Mouse (Mus musculus) CH12.LX (cell line): ENCODE data around the gene Rcn1. TPM values are rescaled to one million over a fixed set of nuclear protein-coding genes. Genes with fewer than 3 reads are reported as not detected.

Source experiments
- DNase-seq: peaks from one replicate; pipeline ENCODE4 v3.0.0-alpha.2; 2013; ENCODE audit errors: extremely low read depth
- H3K27ac ChIP-seq: 2 replicates; pipeline ENCODE4 v1.5.1; 2012; ENCODE audit warnings: low read depth, mild to moderate bottlenecking, control low read depth, moderate library complexity; ENCODE audit not compliant: insufficient read depth
- H3K27me3 ChIP-seq: replicated peaks from 2 replicates; pipeline ENCODE3; 2012; ENCODE audit warnings: inconsistent platforms
- H3K36me3 ChIP-seq, 2 experiments: replicated peaks in 1 of 2; 2 replicates each; pipeline versions ENCODE3 to v1.6.1; 2012; ENCODE audit warnings: inconsistent platforms in 1 of 2, low read length in 1 of 2, mild to moderate bottlenecking in 1 of 2, mixed read lengths in 1 of 2, moderate library complexity in 1 of 2; ENCODE audit not compliant: control insufficient read depth in 1 of 2, insufficient read depth in 1 of 2
- H3K4me1 ChIP-seq, 2 experiments: 2 replicates each; pipeline ENCODE4 v1.6.1; 2012; ENCODE audit warnings: inconsistent platforms in 1 of 2, moderate library complexity in 1 of 2; ENCODE audit not compliant: insufficient read depth in 2 of 2, control insufficient read depth in 1 of 2
- H3K4me2 ChIP-seq: 2 replicates; pipeline ENCODE4 v1.6.1; 2012; ENCODE audit warnings: low read depth, mild to moderate bottlenecking, control low read depth; ENCODE audit not compliant: poor library complexity, insufficient read depth, severe bottlenecking
- H3K4me3 ChIP-seq, 3 experiments: fragments of 150-350 bp in 1 of 3; sonication (generic) in 1 of 3; replicated peaks in 1 of 3; 2 replicates each; pipeline versions ENCODE3 to v1.5.1; 2011 to 2012; ENCODE audit warnings: low read depth in 2 of 3, low read length in 2 of 3, mild to moderate bottlenecking in 2 of 3, moderate library complexity in 2 of 3, control low read depth in 1 of 3, improper control_type of control experiment in 1 of 3, inconsistent platforms in 1 of 3, mixed read lengths in 1 of 3; ENCODE audit not compliant: poor library complexity in 1 of 3
- H3K79me2 ChIP-seq: replicated peaks from 2 replicates; pipeline ENCODE4 v1.6.1; 2012; ENCODE audit warnings: mild to moderate bottlenecking, moderate library complexity; ENCODE audit not compliant: control insufficient read depth, poor library complexity, insufficient read depth, severe bottlenecking; ENCODE audit errors: extremely low read depth
- H3K9ac ChIP-seq: 2 replicates; pipeline ENCODE4 v1.6.1; 2012; ENCODE audit warnings: low read depth, mild to moderate bottlenecking, control low read depth, moderate library complexity; ENCODE audit not compliant: insufficient read depth
- H3K9me3 ChIP-seq: replicated peaks from 2 replicates; pipeline ENCODE3; 2012; ENCODE audit warnings: low read length, inconsistent platforms, mixed read lengths
- BHLHE40 ChIP-seq: IDR thresholded peaks from 2 replicates; pipeline ENCODE4 v1.6.1; 2011; ENCODE audit warnings: mild to moderate bottlenecking, low read depth, low read length, improper control_type of control experiment
- CHD1 ChIP-seq: IDR thresholded peaks from 2 replicates; pipeline ENCODE4 v1.6.1; 2012; ENCODE audit warnings: low read depth, low read length, improper control_type of control experiment, inconsistent platforms
- CHD2 ChIP-seq: IDR thresholded peaks from 2 replicates; pipeline ENCODE4 v1.6.1; 2011; ENCODE audit warnings: low read length, improper control_type of control experiment
- EP300 ChIP-seq: IDR thresholded peaks from 2 replicates; pipeline ENCODE4 v1.6.1; 2011; ENCODE audit warnings: low read length, improper control_type of control experiment
- ETS1 ChIP-seq: conservative IDR thresholded peaks from 2 replicates; pipeline ENCODE4 v1.6.1; 2012; ENCODE audit warnings: low read depth, mild to moderate bottlenecking, inconsistent platforms, low read length, improper control_type of control experiment, moderate library complexity
- GABPA ChIP-seq: IDR thresholded peaks from 2 replicates; pipeline ENCODE4 v1.6.1; 2012; ENCODE audit warnings: low read depth, low read length, improper control_type of control experiment, inconsistent platforms; ENCODE audit not compliant: insufficient replicate concordance
- HCFC1 ChIP-seq: IDR thresholded peaks from 2 replicates; pipeline ENCODE4 v1.6.1; 2012; ENCODE audit warnings: low read depth, mild to moderate bottlenecking, inconsistent platforms, low read length, improper control_type of control experiment
- IRF4 ChIP-seq: IDR thresholded peaks from 2 replicates; pipeline ENCODE4 v1.6.1; 2014; ENCODE audit warnings: low read depth, mild to moderate bottlenecking, inconsistent platforms, low read length, improper control_type of control experiment
- JUND ChIP-seq: conservative IDR thresholded peaks from 2 replicates; pipeline ENCODE4 v1.6.1; 2011; ENCODE audit warnings: low read depth, low read length, improper control_type of control experiment
- KAT2A ChIP-seq: IDR thresholded peaks from 2 replicates; pipeline ENCODE4 v1.6.1; 2012; ENCODE audit warnings: low read length, improper control_type of control experiment, inconsistent platforms; ENCODE audit not compliant: insufficient replicate concordance
- MEF2A ChIP-seq: IDR thresholded peaks from 2 replicates; pipeline ENCODE4 v1.6.1; 2014; ENCODE audit warnings: low read depth, mild to moderate bottlenecking, inconsistent platforms, low read length, improper control_type of control experiment, borderline replicate concordance
- MXI1 ChIP-seq: IDR thresholded peaks from 2 replicates; pipeline ENCODE4 v1.6.1; 2011; ENCODE audit warnings: mild to moderate bottlenecking, low read depth, low read length, improper control_type of control experiment
- MYC ChIP-seq: IDR thresholded peaks from 2 replicates; pipeline ENCODE4 v1.6.1; 2011; ENCODE audit warnings: low read depth, mild to moderate bottlenecking, improper control_type of control experiment, low read length
- UBTF ChIP-seq: IDR thresholded peaks from 2 replicates; pipeline ENCODE4 v1.6.1; 2012; ENCODE audit warnings: low read depth, mild to moderate bottlenecking, inconsistent platforms, low read length, improper control_type of control experiment, moderate library complexity
- USF1 ChIP-seq: IDR thresholded peaks from 2 replicates; pipeline ENCODE4 v1.6.1; 2014; ENCODE audit warnings: low read depth, mild to moderate bottlenecking, inconsistent platforms, low read length, improper control_type of control experiment
- ZNF384 ChIP-seq: IDR thresholded peaks from 2 replicates; pipeline ENCODE4 v1.6.1; 2012; ENCODE audit warnings: low read depth, low read length, improper control_type of control experiment, inconsistent platforms
- dilution Hi-C: fragments of 300-500 bp; cut with MboI; formaldehyde crosslinking; loops from 2 replicates; pipeline ENCODE4 v1.14.3; 2020; ENCODE audit warnings: low sequenced_read_pairs; ENCODE audit not compliant: extremely low pct_unique_long_range_greater_than_20kb, extremely low pct_ligation_motif_present
- in situ Hi-C: fragments of 300-500 bp; cut with MboI; formaldehyde crosslinking; loops from 3 replicates; pipeline ENCODE4 v1.14.3; 2019; ENCODE audit warnings: low sequenced_read_pairs, low pct_ligation_motif_present, low pct_unique_long_range_greater_than_20kb, mixed read lengths
- polyA plus RNA-seq: library from polyadenylated mRNA; unstranded; fragments of >175 nt; gene quantifications from 2 replicates; pipeline ENCODE4 v1.2.1, GENCODE M21; 2012; ENCODE audit warnings: low read depth; ENCODE audit not compliant: insufficient read length
- total RNA-seq, 2 experiments: library from RNA; depleted of rRNA; stranded (reverse); fragments of 300-350 nt in 1 of 2; fragments of >200 nt in 1 of 2; gene quantifications; 2 replicates each; pipeline ENCODE4 v1.2.3; 2012 to 2014

Rcn1 gene
- total and polyA plus RNA-seq, 3 experiments, result 10.5 to 23.4 (median 22.8) TPM

DNA sequence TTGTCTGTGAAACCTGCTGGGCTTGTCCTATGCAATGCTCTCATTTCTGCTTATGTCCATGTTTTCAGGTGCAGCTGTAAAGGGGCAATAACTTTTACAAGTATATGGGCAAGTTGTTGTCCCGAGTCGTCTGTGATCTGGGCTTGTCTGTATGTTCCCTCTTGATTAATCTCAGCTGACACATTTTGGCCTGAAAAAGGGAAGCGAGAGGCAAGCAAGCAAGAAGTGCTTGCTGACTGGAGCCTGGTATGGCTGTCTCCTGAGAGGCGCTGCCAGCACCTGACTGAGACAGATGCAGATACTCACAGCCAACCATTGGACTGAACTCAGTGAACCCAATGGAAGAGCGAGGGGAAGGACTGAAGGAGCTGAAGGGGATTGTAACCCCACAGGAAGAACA is 18.5 kb upstream of the Rcn1 start:
- in situ Hi-C loops, result no loop called here
- DNase-seq, result peak; percentile 48

GRCm38 (mm10) chr2:105416660-105417348 is 17.7 kb upstream of the Rcn1 start:
- TF ChIP-seq MYC, result 0 out of 2 replicates have a peak, but pooled peaks have one; percentile 23
- TF ChIP-seq HCFC1, result no peak
- no peak overlapping the region for H3K4me3 ChIP-seq
- DNase-seq, result no peak
- dilution Hi-C loops, result no loop called here
- peaks cover 6% of the 10 kb centered on the region for H3K9me3 ChIP-seq
- H3K27me3 ChIP-seq, result no peaks in the 10 kb centered on the region
- H3K4me2 ChIP-seq, result no peak overlapping the region
- H3K79me2 ChIP-seq, result no peaks in the 10 kb centered on the region
- in situ Hi-C loops, result no loop called here
- H3K9ac ChIP-seq, result no peak overlapping the region
- H3K4me1 ChIP-seq, result peaks cover 4 to 28% of the 10 kb centered on the region in 2 experiments
- H3K36me3 ChIP-seq, result no peaks in the 10 kb centered on the region
- no peak overlapping the region for H3K27ac ChIP-seq

More for the DNA sequence above, 18.5 kb upstream of the Rcn1 start:
- H3K36me3 ChIP-seq, result no peaks in the 10 kb centered on the region
- dilution Hi-C loops, result no loop called here
- H3K4me3 ChIP-seq, result no peak overlapping the region
- H3K9ac ChIP-seq, result no peak overlapping the region
- no peak overlapping the region for H3K4me2 ChIP-seq
- H3K4me1 ChIP-seq, result peaks cover 4 to 28% of the 10 kb centered on the region in 2 experiments
- no peak overlapping the region for H3K27ac ChIP-seq
- no peaks in the 10 kb centered on the region for H3K79me2 ChIP-seq
- H3K9me3 ChIP-seq, result peaks cover 6% of the 10 kb centered on the region
- TF ChIP-seq IRF4, result peak; percentile 51
- TF ChIP-seq UBTF, result no peak
- peak; percentile 25; the same call in 1 of the 2 replicates for TF ChIP-seq ETS1
- peak; percentile 60 for TF ChIP-seq BHLHE40
- peak; percentile 43 for TF ChIP-seq EP300
- TF ChIP-seq GABPA, result no peak
- H3K27me3 ChIP-seq, result no peaks in the 10 kb centered on the region

DNA sequence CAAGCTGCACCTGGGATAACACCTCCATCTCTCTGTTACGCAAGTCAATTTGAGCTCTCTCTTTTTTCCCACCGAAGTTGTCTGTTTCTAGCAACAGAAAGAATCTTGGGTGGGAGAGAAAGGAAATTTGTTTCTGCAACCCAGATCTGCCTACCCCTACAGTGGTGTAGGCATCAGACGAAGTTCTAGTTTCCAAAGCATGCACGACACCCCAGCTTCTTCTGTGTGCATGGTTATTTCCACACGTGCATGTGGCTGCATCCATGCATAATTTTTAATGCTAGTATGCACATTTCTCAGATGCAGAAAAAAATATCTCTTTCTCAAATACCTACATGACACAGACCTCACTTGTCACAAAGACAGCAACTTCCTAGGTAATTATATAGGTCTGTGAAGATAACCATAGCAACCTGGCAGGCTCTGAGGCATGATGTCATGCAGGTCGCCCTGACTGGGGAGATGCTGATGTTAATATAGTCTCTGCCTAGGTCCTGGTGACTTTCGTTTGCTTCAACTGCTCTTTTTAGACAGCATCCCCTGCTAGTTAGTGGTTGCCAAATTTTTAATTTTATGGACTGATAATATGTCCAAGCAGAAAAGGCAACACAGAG is 17.0 kb upstream of the Rcn1 start:
- Histone ChIP-seq H3K4me1 (peaks cover 4 to 28% of the 10 kb centered on the region in 2 experiments), H3K9me3 (peaks cover 6% of the 10 kb centered on the region), H3K36me3 (no peaks in the 10 kb centered on the region), H3K27ac (no peak overlapping the region), H3K27me3 (no peaks in the 10 kb centered on the region), H3K9ac (no peak overlapping the region), H3K79me2 (no peaks in the 10 kb centered on the region), H3K4me2 (no peak overlapping the region), H3K4me3 (no peak overlapping the region)
- no peak for DNase-seq
- dilution Hi-C loops (no loop called here), in situ Hi-C loops (no loop called here)
- TF ChIP-seq CHD1, result no peak
- no peak for TF ChIP-seq JUND
- no peak for TF ChIP-seq MEF2A
- TF ChIP-seq CHD2, result no peak
- no peak for TF ChIP-seq MYC
- no peak for TF ChIP-seq ZNF384
- TF ChIP-seq KAT2A, result no peak
- no peak for TF ChIP-seq USF1
- no peak for TF ChIP-seq MXI1
